In the genomic region with DNA sequence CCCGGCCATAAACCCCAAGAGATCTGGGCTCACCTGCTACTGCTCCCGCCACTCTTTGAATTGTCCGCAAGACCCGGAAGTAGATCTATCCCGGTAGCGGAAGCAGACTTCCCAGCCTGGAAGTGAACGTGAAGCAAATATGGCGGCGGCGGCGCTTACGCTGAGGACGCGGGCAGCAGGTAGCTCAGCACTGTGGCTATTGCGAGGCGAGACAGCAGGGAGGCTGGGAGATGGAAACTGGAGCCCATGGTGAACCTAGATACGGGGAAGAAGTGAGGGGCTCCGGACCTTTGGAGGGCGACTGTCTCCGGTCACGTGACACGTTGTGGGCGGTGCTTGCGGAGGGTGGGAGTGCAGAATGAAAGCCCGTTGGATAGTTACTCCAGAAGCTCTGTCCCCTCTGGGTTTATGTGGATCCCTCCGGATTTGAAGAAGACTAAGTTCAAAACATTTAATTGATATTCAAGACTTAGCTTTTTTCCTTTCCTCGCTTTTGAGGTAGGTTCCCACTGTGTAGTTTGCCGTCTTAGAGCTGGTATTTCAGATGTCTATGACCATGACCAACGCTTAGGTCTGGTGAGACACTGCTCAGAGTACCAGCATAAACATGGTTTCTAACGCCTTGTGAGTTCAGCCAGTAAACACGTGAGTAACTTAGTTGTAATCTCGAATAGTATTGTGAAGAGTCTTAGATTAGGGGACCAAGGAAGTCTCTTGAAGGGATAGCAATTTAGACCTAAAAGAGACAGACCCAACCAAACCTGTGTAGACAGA, we compare ENCODE assay signal across 8 mouse cellular contexts. TPM values are rescaled to one million over a fixed set of nuclear protein-coding genes. Genes with fewer than 3 reads are reported as not detected.
DNase-seq lines count a peak whose midpoint lies in the region; ATAC-seq and TF ChIP-seq lines count a peak whose summit lies in the region.

A gene (plus strand): TSS at position 105 of the 774 bp plus-strand sequence.
A gene (minus strand): TSS at position 302 of the 774 bp plus-strand sequence.

- H3K4me1 ChIP-seq in hindbrain, embryonic 10.5 days (replicated peaks), result peaks cover 18% of the 10 kb centered on the region
- peaks cover 13% of the 10 kb centered on the region for H3K4me1 ChIP-seq in lung, embryonic 16.5 days (replicated peaks; ENCODE audit: control insufficient read depth, insufficient read depth, low read length)
- H3K4me1 ChIP-seq in thymus, adult 2 months (replicated peaks; ENCODE audit: control insufficient read depth, insufficient read depth, low read length), result peaks cover 2% of the 10 kb centered on the region; the same call in 1 of the 2 replicates

- H3K4me3 ChIP-seq in hindbrain, embryonic 10.5 days, result peak within 1 kb of the TSS; percentile 82
- peak within 1 kb of the TSS; percentile 78 for H3K4me3 ChIP-seq in lung, embryonic 16.5 days (ENCODE audit: low read length)
- H3K4me3 ChIP-seq in thymus, adult 2 months (ENCODE audit: control insufficient read depth, insufficient read depth, low read length), result peak within 1 kb of the TSS; percentile 83

- WGBS in hindbrain, embryonic 10.5 days, result 2% methylated on average over 32 of the region's 32 CpGs
- WGBS in lung, embryonic 16.5 days, result under 1% methylated on average over 32 of the region's 32 CpGs
- WGBS in thymus, adult 2 months, result under 1% methylated on average over 32 of the region's 32 CpGs

- peak; percentile 80 for DNase-seq in MN1 (ENCODE audit: low spot score)
- peak; percentile 87 for DNase-seq in cerebellum, adult 8-10 months
- DNase-seq in forelimb bud, embryonic 11.5 days (ENCODE audit: low read depth, low spot score), result peak; percentile 75
- DNase-seq in hindbrain, embryonic 10.5 days (ENCODE audit: low spot score), result peak; percentile 88
- DNase-seq in layer of hippocampus, adult 9-11 months, result peak; percentile 83
- DNase-seq in ovary, adult 18-20 months (ENCODE audit: low spot score), result peak; percentile 60
- DNase-seq in thymus, adult 2 months, result peak; percentile 89

- H3K27ac ChIP-seq in hindbrain, embryonic 10.5 days, result peak within 1 kb of the TSS; percentile 97
- H3K27ac ChIP-seq in lung, embryonic 16.5 days (ENCODE audit: low read length), result peak within 1 kb of the TSS; percentile 93
- peak within 1 kb of the TSS; percentile 68 for H3K27ac ChIP-seq in thymus, adult 2 months (ENCODE audit: control insufficient read depth, insufficient read depth, low read length)

- peak within 1 kb of the TSS; percentile 77 for H3K9ac ChIP-seq in lung, embryonic 16.5 days (ENCODE audit: low read length)

- H3K9me3 ChIP-seq in hindbrain, embryonic 10.5 days, result no peaks in the 10 kb centered on the region
- H3K9me3 ChIP-seq in lung, embryonic 16.5 days (ENCODE audit: control insufficient read depth, low read length), result no peaks in the 10 kb centered on the region

- ATAC-seq in lung, embryonic 16.5 days (ENCODE audit: low read depth), result peak; percentile 92

- H3K36me3 ChIP-seq in hindbrain, embryonic 10.5 days, result peaks cover 63% of the 10 kb centered on the region
- peaks cover 14% of the 10 kb centered on the region for H3K36me3 ChIP-seq in lung, embryonic 16.5 days (ENCODE audit: control insufficient read depth, insufficient read depth, low read length)
- peaks cover 8% of the 10 kb centered on the region for H3K36me3 ChIP-seq in thymus, adult 2 months (ENCODE audit: control insufficient read depth, insufficient read depth, low read length)

- TF ChIP-seq POLR2A in thymus, adult 2 months (IDR thresholded peaks at IDR 0.05; ENCODE audit: control insufficient read depth, extremely low read depth, insufficient read depth, low read length, poor library complexity), result peak; percentile 60

- no peaks in the 10 kb centered on the region for H3K27me3 ChIP-seq in hindbrain, embryonic 10.5 days (ENCODE audit: insufficient read depth, poor library complexity, severe bottlenecking)
- H3K27me3 ChIP-seq in lung, embryonic 16.5 days (ENCODE audit: control insufficient read depth, insufficient read depth, low read depth, low read length), result no peaks in the 10 kb centered on the region
- H3K27me3 ChIP-seq in thymus, adult 2 months (ENCODE audit: control insufficient read depth, insufficient read depth, low read length), result no peaks in the 10 kb centered on the region

- H3K4me2 ChIP-seq in lung, embryonic 16.5 days (ENCODE audit: low read depth, low read length), result peak within 1 kb of the TSS; percentile 91

- TF ChIP-seq CTCF in thymus, adult 2 months (IDR thresholded peaks at IDR 0.05; ENCODE audit: borderline replicate concordance, control insufficient read depth, extremely low read depth, insufficient read depth, low read length, poor library complexity), result peak; percentile 50; the same call in 1 of the 2 replicates

RNA-seq across cellular contexts. Expression of the first gene that starts in this region (rescaled TPM):
- polyA plus RNA-seq in hindbrain, embryonic 10.5 days (2016; fragmentation: Nextera tagmentation; extraction: Ambion mirVana), result 133 and 157 TPM in 2 replicates
- 137 and 140 TPM in 2 replicates for polyA plus RNA-seq in lung, embryonic 16.5 days (2015; fragmentation: Nextera tagmentation; extraction: Ambion mirVana)
- polyA plus RNA-seq in thymus, adult 2 months (2012; rRNA removed), result 33.9 and 34.7 TPM in 2 replicates

RNA-seq across cellular contexts. Expression of the second gene that starts in this region (rescaled TPM):
- polyA plus RNA-seq in hindbrain, embryonic 10.5 days (2016; fragmentation: Nextera tagmentation; extraction: Ambion mirVana), result 42.3 and 57.1 TPM in 2 replicates
- polyA plus RNA-seq in lung, embryonic 16.5 days (2015; fragmentation: Nextera tagmentation; extraction: Ambion mirVana), result 20.2 and 21.4 TPM in 2 replicates
- polyA plus RNA-seq in thymus, adult 2 months (2012; rRNA removed), result 8.9 and 12.8 TPM in 2 replicates

Comparison
In these comparisons a context has a peak if more than half of its experiments do, and no peak if none do; other contexts are left out.
1. Peak in every context shown above with its lines: DNase-seq, ATAC-seq, H3K4me3 ChIP-seq and H3K27ac ChIP-seq.